Mouse (Mus musculus) lung, postnatal 0 days (tissue): ENCODE results near the gene Arf3. TPM values are rescaled to one million over a fixed set of nuclear protein-coding genes. Genes with fewer than 3 reads are reported as not detected.
"Not testable (repeated sequence)": the region's sequence is repeated elsewhere in the genome, so short reads cannot be mapped to it uniquely, and the experiment has no call there.

Source experiments
- ATAC-seq: fragments of 200-750 bp; cut with Nextera tagmentation; 2 replicates; pipeline ENCODE4 v1.8.0; 2017; ENCODE audit warnings: moderate library complexity
- DNase-seq: peaks from one replicate; pipeline ENCODE4 v3.0.0-alpha.2; 2016; ENCODE audit warnings: low spot score
- H3K27ac ChIP-seq: fragments of 300-500 bp; sonication (generic); 2 replicates; pipeline ENCODE4 v1.5.1; 2014; ENCODE audit warnings: antibody characterized with exemption, mild to moderate bottlenecking, low read length, mixed read lengths
- H3K27me3 ChIP-seq: fragments of 300-500 bp; sonication (generic); replicated peaks from 2 replicates; pipeline ENCODE4 v1.6.1; 2014; ENCODE audit warnings: low read length, mixed read lengths; ENCODE audit not compliant: insufficient read depth
- H3K36me3 ChIP-seq: fragments of 300-500 bp; sonication (generic); 2 replicates; pipeline ENCODE4 v1.6.1; 2014; ENCODE audit warnings: low read length, mixed read lengths; ENCODE audit not compliant: insufficient read depth
- H3K4me1 ChIP-seq: fragments of 300-500 bp; sonication (generic); 2 replicates; pipeline ENCODE4 v1.6.1; 2014; ENCODE audit warnings: antibody characterized with exemption, low read depth, low read length, mixed read lengths; ENCODE audit not compliant: insufficient read depth
- H3K4me2 ChIP-seq: fragments of 300-500 bp; sonication (generic); replicated peaks from 2 replicates; pipeline ENCODE4 v1.6.1; 2014; ENCODE audit warnings: low read depth, mild to moderate bottlenecking, low read length, moderate library complexity, mixed read lengths
- H3K4me3 ChIP-seq: fragments of 300-500 bp; sonication (generic); 2 replicates; pipeline ENCODE4 v1.5.1; 2014; ENCODE audit warnings: low read depth, low read length
- H3K9ac ChIP-seq: fragments of 300-500 bp; sonication (generic); replicated peaks from 2 replicates; pipeline ENCODE4 v1.6.1; 2014; ENCODE audit warnings: low read depth, mild to moderate bottlenecking
- H3K9me3 ChIP-seq: fragments of 300-500 bp; sonication (generic); 2 replicates; pipeline ENCODE4 v1.6.1; 2016; ENCODE audit warnings: low read length, mixed read lengths
- CTCF ChIP-seq: IDR thresholded peaks from 2 replicates; pipeline ENCODE4 v1.5.1; 2016; ENCODE audit warnings: antibody characterized with exemption, mild to moderate bottlenecking
- EP300 ChIP-seq: IDR thresholded peaks from 2 replicates; pipeline ENCODE4 v1.6.1; 2016; ENCODE audit warnings: antibody characterized with exemption, mild to moderate bottlenecking, control low read depth
- WGBS: fragments of 180-500 bp; shearing (Covaris S2); extraction: QIAGEN DNeasy Blood & Tissue Kit; methylation state at CpG from one replicate; pipeline ENCODE4 v1.1.7; 2014; 5-methylcytosine and 5-hydroxymethylcytosine counted together
- polyA plus RNA-seq: library from polyadenylated mRNA; unstranded; fragments of >200 nt; fragmentation: Nextera tagmentation; extraction: Ambion mirVana; gene quantifications from 2 replicates; pipeline ENCODE4 v1.2.1, GENCODE M21; 2015

The Arf3 gene
- polyA plus RNA-seq, 1 experiment from 2014 or later: 47.1 TPM

GRCm38 (mm10) chr15:98754125-98754524, 8.9 kb downstream of the Arf3 start:
- no peak for ATAC-seq
- H3K27me3 ChIP-seq: no peaks in the 10 kb centered on the region
- 95% methylated on average over 2 of the region's 2 CpGs for WGBS
- H3K27ac ChIP-seq: no peak overlapping the region
- no peaks in the 10 kb centered on the region for H3K4me1 ChIP-seq
- H3K9me3 ChIP-seq: no peaks in the 10 kb centered on the region
- no peak overlapping the region for H3K4me3 ChIP-seq
- no peak overlapping the region for H3K4me2 ChIP-seq
- H3K36me3 ChIP-seq: no peaks in the 10 kb centered on the region
- H3K9ac ChIP-seq: no peak overlapping the region
- TF ChIP-seq EP300: no peak
- TF ChIP-seq CTCF: no peak
- no peak for DNase-seq

DNA sequence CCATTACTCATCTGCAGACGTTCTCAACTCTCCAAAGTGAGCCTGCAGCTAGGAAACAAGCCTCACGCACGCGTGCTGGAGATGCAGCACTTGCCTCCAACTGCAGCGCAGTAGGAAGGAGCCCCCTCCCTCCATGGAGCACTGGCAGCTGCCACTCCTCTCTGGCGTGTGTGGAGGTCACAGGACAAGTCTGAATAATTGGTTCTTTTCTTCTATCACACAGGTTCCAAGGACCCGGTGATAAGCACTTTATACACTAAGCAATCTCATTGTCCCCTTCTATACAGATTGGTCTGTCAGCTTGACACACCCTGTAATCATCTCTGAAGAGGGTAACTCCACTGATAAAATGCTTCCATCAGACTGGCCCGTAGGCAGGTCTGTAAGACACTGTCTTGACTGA, 10.0 kb downstream of the Arf3 start:
- Histone ChIP-seq H3K4me1 (no peaks in the 10 kb centered on the region), H3K9ac (no peak overlapping the region), H3K9me3 (no peaks in the 10 kb centered on the region), H3K4me3 (no peak overlapping the region), H3K36me3 (no peaks in the 10 kb centered on the region), H3K27ac (no peak overlapping the region), H3K27me3 (no peaks in the 10 kb centered on the region), H3K4me2 (no peak overlapping the region)
- WGBS: 62% methylated on average over 8 of the region's 8 CpGs
- TF ChIP-seq CTCF: no peak
- TF ChIP-seq EP300: no peak
- DNase-seq (no peak), ATAC-seq (no peak)

DNA sequence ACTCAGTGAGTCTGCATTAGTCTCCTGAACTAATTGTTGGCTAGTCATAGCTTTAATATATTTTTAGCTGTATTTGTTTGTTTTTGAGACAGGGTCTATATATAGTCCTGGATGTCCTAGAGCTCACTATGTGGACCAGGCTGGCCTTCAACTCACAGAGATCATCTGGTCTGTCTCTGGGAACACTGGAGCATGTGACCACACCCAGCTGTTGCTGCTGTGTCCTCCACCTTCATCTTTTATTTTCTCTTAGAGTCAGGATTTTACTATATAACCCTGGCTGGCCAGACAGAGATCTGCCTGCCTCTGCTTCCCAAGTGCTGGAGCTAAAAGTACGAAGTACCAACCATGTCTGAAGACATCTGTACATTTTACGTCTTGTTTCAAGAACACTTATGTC, 13.9 kb downstream of the Arf3 start:
- 75% methylated on average over 2 of the region's 2 CpGs for WGBS
- Histone ChIP-seq H3K27me3 (no peaks in the 10 kb centered on the region), H3K27ac (no peak overlapping the region), H3K4me3 (no peak overlapping the region), H3K4me2 (no peak overlapping the region), H3K9ac (no peak overlapping the region), H3K36me3 (no peaks in the 10 kb centered on the region), H3K9me3 (no peaks in the 10 kb centered on the region), H3K4me1 (peaks cover 9% of the 10 kb centered on the region; the same call in 1 of the 2 replicates)
- ATAC-seq (no peak), DNase-seq (no peak)
- TF ChIP-seq EP300 (no peak), CTCF (no peak)

GRCm38 (mm10) chr15:98747296-98747695, 15.7 kb downstream of the Arf3 start:
- TF ChIP-seq EP300 (no peak), CTCF (no peak)
- Histone ChIP-seq H3K9me3 (no peaks in the 10 kb centered on the region), H3K27ac (0 out of 2 replicates have a peak overlapping the region, but pooled peaks have one; percentile 43), H3K4me1 (peaks cover 12% of the 10 kb centered on the region; the same call in 1 of the 2 replicates), H3K27me3 (no peaks in the 10 kb centered on the region), H3K9ac (no peak overlapping the region), H3K4me3 (no peak overlapping the region), H3K36me3 (0 out of 2 replicates have a peak, but pooled peaks cover 2% of the 10 kb centered on the region), H3K4me2 (no peak overlapping the region)
- 63% methylated on average over 6 of the region's 6 CpGs for WGBS
- ATAC-seq (no peak), DNase-seq (no peak)

DNA sequence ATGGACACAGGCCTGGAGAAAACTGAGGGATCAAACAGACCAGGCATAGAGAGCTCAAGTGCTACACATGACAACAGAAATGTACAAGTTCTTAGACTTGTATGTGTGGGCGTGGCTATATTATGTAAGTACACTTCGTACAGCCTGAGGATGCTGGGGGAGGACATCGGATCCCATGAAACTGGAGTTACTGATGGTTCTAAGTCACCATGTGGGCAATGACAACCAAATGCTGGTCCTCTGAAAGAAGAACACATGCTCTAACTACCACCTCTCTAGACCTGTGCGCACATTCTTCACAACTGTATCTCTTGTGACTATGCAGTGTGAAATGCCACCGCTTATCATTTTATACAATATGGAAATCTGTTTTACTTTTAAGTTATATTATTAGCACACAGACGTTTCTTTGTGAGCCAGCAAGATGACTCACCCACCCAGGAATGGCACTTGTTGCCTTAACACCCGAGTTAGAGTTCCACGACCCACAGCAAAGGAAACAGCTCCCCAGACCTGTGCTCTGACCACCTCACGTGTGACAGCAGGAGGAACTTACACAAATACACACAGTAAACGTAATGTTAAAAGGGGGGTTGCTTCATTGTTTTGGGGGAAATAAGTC, 16.6 kb downstream of the Arf3 start:
- Histone ChIP-seq H3K9ac (no peak overlapping the region), H3K4me3 (no peak overlapping the region), H3K27ac (peak overlapping the region; percentile 43; the same call in 1 of the 2 replicates), H3K4me2 (no peak overlapping the region), H3K27me3 (no peaks in the 10 kb centered on the region), H3K4me1 (peaks cover 12% of the 10 kb centered on the region; the same call in 1 of the 2 replicates), H3K36me3 (0 out of 2 replicates have a peak, but pooled peaks cover 2% of the 10 kb centered on the region), H3K9me3 (no peaks in the 10 kb centered on the region)
- TF ChIP-seq EP300 (no peak), CTCF (no peak)
- DNase-seq (peak; percentile 50), ATAC-seq (no peak)
- 47% methylated on average over 10 of the region's 10 CpGs for WGBS

DNA sequence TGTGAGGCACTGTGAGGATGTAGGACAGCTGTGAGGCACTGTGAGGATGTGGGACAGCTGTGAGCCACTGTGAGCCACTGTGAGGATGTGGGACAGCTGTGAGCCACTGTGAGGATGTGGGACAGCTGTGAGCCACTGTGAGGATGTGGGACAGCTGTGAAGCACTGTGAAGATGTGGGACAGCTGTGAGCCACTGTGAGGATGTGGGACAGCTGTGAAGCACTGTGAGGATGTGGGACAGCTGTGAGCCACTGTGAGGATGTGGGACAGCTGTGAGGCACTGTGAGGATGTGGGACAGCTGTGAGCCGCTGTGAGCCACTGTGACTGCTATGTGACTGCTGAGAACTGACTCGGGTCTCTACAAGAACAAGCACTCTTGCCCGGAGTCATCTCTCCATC, 19.2 kb downstream of the Arf3 start:
- H3K9me3 ChIP-seq, H3K4me2 ChIP-seq, H3K4me3 ChIP-seq, ATAC-seq, H3K27me3 ChIP-seq, H3K9ac ChIP-seq: not testable (repeated sequence)
- H3K36me3 ChIP-seq: peaks cover 19% of the 10 kb centered on the region
- DNase-seq: peak; percentile 50
- 74% methylated on average over 3 of the region's 3 CpGs for WGBS
- H3K4me1 ChIP-seq: peaks cover 12% of the 10 kb centered on the region; the same call in 1 of the 2 replicates
- H3K27ac ChIP-seq: peak overlapping the region; percentile 94
